Mouse (Mus musculus): ENCODE data around the gene Pdcd6. TPM values are rescaled to one million over a fixed set of nuclear protein-coding genes. Genes with fewer than 3 reads are reported as not detected.

Pdcd6 gene
- total RNA-seq (2022): 10 to 100 TPM; 42.0 to 52.1 (median 42.9) TPM

GRCm38 (mm10) chr13:74317170-74317849 lies at the start of gene Pdcd6:
Pdcd6 (minus strand) TSS chr13:74317580.
- peak; percentile 94 for DNase-seq (ENCODE audit: low spot score)

GRCm38 (mm10) chr13:74363859-74364235 lies 46.5 kb upstream of the Pdcd6 start, which contains the start of gene Lrrc14b:
Lrrc14b (minus strand) TSS chr13:74364005.
- DNase-seq (ENCODE audit: low spot score): peak; percentile 74

GRCm38 (mm10) chr13:74363176-74363858 lies 45.9 kb upstream of the Pdcd6 start:
- no peak for DNase-seq (ENCODE audit: low spot score)

GRCm38 (mm10) chr13:74362218-74362617 lies 44.8 kb upstream of the Pdcd6 start:
- no peak for DNase-seq (ENCODE audit: low spot score)

- DNase-seq (ENCODE audit: low spot score): no peak
These were observed 39.1 kb upstream of the Pdcd6 start for GRCm38 (mm10) chr13:74356491-74356890.

- DNase-seq (ENCODE audit: low spot score): no peak
These were observed 33.1 kb upstream of the Pdcd6 start for GRCm38 (mm10) chr13:74350435-74350906.

- peak; percentile 95 for DNase-seq (ENCODE audit: low spot score)
These were observed 32.4 kb upstream of the Pdcd6 start, which contains the start of the genes Sdha and Ccdc127 for GRCm38 (mm10) chr13:74349566-74350434. Sdha (minus strand) TSS chr13:74350280. Ccdc127 (plus strand) TSS chr13:74350309.

GRCm38 (mm10) chr13:74341036-74341435 lies 23.7 kb upstream of the Pdcd6 start:
- DNase-seq (ENCODE audit: low spot score): no peak

GRCm38 (mm10) chr13:74329321-74329720 lies 11.9 kb upstream of the Pdcd6 start:
- no peak for DNase-seq (ENCODE audit: low spot score)

- DNase-seq (ENCODE audit: low spot score): no peak
These were observed 601 bp downstream of the Pdcd6 start for GRCm38 (mm10) chr13:74316789-74317169.

- no peak for DNase-seq (ENCODE audit: low spot score)
These were observed 994 bp downstream of the Pdcd6 start for GRCm38 (mm10) chr13:74316386-74316785.

- no peak for DNase-seq (ENCODE audit: low spot score)
These were observed 2.8 kb downstream of the Pdcd6 start for GRCm38 (mm10) chr13:74314616-74315015.

GRCm38 (mm10) chr13:74305780-74306179 lies 11.6 kb downstream of the Pdcd6 start:
- no peak for DNase-seq (ENCODE audit: low spot score)

GRCm38 (mm10) chr13:74305380-74305779 lies 12.0 kb downstream of the Pdcd6 start:
- no peak for DNase-seq (ENCODE audit: low spot score)

- no peak for DNase-seq (ENCODE audit: low spot score)
These were observed 15.0 kb downstream of the Pdcd6 start for GRCm38 (mm10) chr13:74302050-74303037.

GRCm38 (mm10) chr13:74301607-74301984 lies 15.8 kb downstream of the Pdcd6 start:
- DNase-seq (ENCODE audit: low spot score): no peak

GRCm38 (mm10) chr13:74300925-74301606 lies 16.3 kb downstream of the Pdcd6 start:
- peak; percentile 66 for DNase-seq (ENCODE audit: low spot score)

- no peak for DNase-seq (ENCODE audit: low spot score)
These were observed 21.0 kb downstream of the Pdcd6 start for GRCm38 (mm10) chr13:74296376-74296775.

GRCm38 (mm10) chr13:74292167-74292566 lies 25.2 kb downstream of the Pdcd6 start, which contains the start of gene Ahrr:
Ahrr (minus strand) TSS chr13:74292331.
- peak; percentile 13 for DNase-seq (ENCODE audit: low spot score)

- DNase-seq (ENCODE audit: low spot score): no peak
These were observed 27.7 kb downstream of the Pdcd6 start for GRCm38 (mm10) chr13:74289646-74290045.

Measured in heart, adult 8-10 months (tissue).